Mouse (Mus musculus): ENCODE data around the gene Amotl1.
A peak's percentile ranks its signal among the peaks of the same experiment; 100 is the strongest.

Gene Amotl1

GRCm38 (mm10) chr9:14547584-14548365 is 97.1 kb downstream of the Amotl1 start:
- no peak for DNase-seq (ENCODE audit: low read depth, low spot score)

- DNase-seq (ENCODE audit: low read depth, low spot score) = no peak
These were observed 100.7 kb downstream of the Amotl1 start for GRCm38 (mm10) chr9:14544034-14544757.

GRCm38 (mm10) chr9:14534833-14535456 is 109.9 kb downstream of the Amotl1 start:
- DNase-seq (ENCODE audit: low read depth, low spot score) = no peak

GRCm38 (mm10) chr9:14533659-14534058 is 111.2 kb downstream of the Amotl1 start:
- no peak for DNase-seq (ENCODE audit: low read depth, low spot score)

GRCm38 (mm10) chr9:14532283-14532682 is 112.6 kb downstream of the Amotl1 start:
- DNase-seq (ENCODE audit: low read depth, low spot score) = no peak

- DNase-seq (ENCODE audit: low read depth, low spot score) = no peak
These were observed 114.9 kb downstream of the Amotl1 start for GRCm38 (mm10) chr9:14530004-14530403.

- peak; percentile 64 for DNase-seq (ENCODE audit: low read depth, low spot score)
These were observed 121.3 kb downstream of the Amotl1 start for GRCm38 (mm10) chr9:14523408-14524043.

GRCm38 (mm10) chr9:14521695-14522094 is 123.2 kb downstream of the Amotl1 start:
- no peak for DNase-seq (ENCODE audit: low read depth, low spot score)

GRCm38 (mm10) chr9:14520971-14521670 is 123.7 kb downstream of the Amotl1 start:
- no peak for DNase-seq (ENCODE audit: low read depth, low spot score)

GRCm38 (mm10) chr9:14518105-14518504 is 126.8 kb downstream of the Amotl1 start:
- DNase-seq (ENCODE audit: low read depth, low spot score) = no peak

- no peak for DNase-seq (ENCODE audit: low read depth, low spot score)
These were observed 127.6 kb downstream of the Amotl1 start for GRCm38 (mm10) chr9:14517296-14517695.

- DNase-seq (ENCODE audit: low read depth, low spot score) = no peak
These were observed 132.0 kb downstream of the Amotl1 start for GRCm38 (mm10) chr9:14512633-14513445.

GRCm38 (mm10) chr9:14500916-14501424 is 143.9 kb downstream of the Amotl1 start:
- no peak for DNase-seq (ENCODE audit: low read depth, low spot score)

GRCm38 (mm10) chr9:14500023-14500915 is 144.6 kb downstream of the Amotl1 start, which contains the start of the genes Kdm4d and Cwc15:
Kdm4d (minus strand) TSS chr9:14500482.
Cwc15 (plus strand) TSS chr9:14500617.
- peak; percentile 98 for DNase-seq (ENCODE audit: low read depth, low spot score)

- DNase-seq (ENCODE audit: low read depth, low spot score) = no peak
These were observed 145.8 kb downstream of the Amotl1 start for GRCm38 (mm10) chr9:14498896-14499705.

Data from retina, adult 2 months (tissue).